Mouse (Mus musculus) cerebral cortex, adult 2 months (tissue): ENCODE results near the gene Retnla.

Experiments
- WGBS: fragments of 180-500 bp; shearing (Covaris S2); methylation state at CpG from one replicate; pipeline ENCODE4 v1.1.7; 2018; 5-methylcytosine and 5-hydroxymethylcytosine counted together

Gene Retnla

GRCm38 (mm10) chr16:48842266-48842665 is at the start of gene Retnla:
Gene Retnla, plus strand, starts transcription at chr16:48842551.
- 82% methylated on average over 3 of the region's 3 CpGs for WGBS

GRCm38 (mm10) chr16:48798285-48798684 is 44.1 kb upstream of the Retnla start:
- 48% methylated on average over 3 of the region's 3 CpGs for WGBS

DNA sequence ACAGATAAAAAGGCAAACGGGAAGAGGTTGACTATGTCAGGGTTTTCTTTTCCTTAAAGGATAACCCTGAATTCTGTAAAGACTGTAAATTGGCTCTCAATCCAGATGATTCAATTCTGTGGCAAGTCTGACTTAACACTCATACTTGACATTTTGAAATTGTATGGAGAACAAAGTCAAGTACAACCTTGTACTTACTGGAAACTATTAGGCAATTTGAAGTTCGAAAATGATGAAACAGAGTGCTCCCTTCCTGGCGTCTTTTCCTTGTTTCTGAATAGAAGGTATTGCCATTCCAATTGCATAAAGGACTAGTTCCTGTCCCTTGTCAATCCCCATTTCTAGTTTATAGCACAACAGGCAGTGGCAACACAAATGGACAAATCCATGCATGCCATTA is 42.9 kb upstream of the Retnla start:
- 76% methylated on average over 3 of the region's 3 CpGs for WGBS

- 83% methylated on average over 2 of the region's 2 CpGs for WGBS
Measured at GRCm38 (mm10) chr16:48800906-48801305, 41.4 kb upstream of the Retnla start.

GRCm38 (mm10) chr16:48805412-48805811 is 36.9 kb upstream of the Retnla start:
- WGBS, result 46% methylated on average over 1 of the region's 1 CpGs

GRCm38 (mm10) chr16:48806521-48806920 is 35.8 kb upstream of the Retnla start:
- 88% methylated on average over 1 of the region's 1 CpGs for WGBS

DNA sequence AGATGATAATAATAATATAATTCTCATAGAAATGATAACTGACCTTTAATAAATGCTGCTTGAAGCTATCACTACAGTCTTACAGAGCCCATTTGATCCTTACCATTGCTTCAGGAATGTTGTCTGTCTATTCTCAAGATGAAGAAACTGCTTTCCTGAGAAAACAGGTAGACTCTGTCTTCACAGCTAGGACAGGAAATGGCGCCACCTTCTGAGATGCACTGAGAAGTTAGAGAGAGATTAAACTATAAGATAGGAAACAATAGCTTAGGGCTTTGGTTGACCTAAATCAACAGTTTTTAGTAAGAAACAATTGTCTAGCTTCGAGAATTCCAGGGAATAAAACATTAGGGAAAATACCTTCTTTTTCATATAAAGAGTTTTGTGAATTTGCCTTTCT is 33.0 kb upstream of the Retnla start:
- WGBS, result 71% methylated on average over 2 of the region's 2 CpGs

GRCm38 (mm10) chr16:48811881-48812436 is 30.4 kb upstream of the Retnla start:
- WGBS, result 83% methylated on average over 7 of the region's 7 CpGs

GRCm38 (mm10) chr16:48816695-48817094 is 25.7 kb upstream of the Retnla start, which contains the start of gene Retnlb:
Gene Retnlb, plus strand, starts transcription at chr16:48816856.
- WGBS, result 95% methylated on average over 2 of the region's 2 CpGs

GRCm38 (mm10) chr16:48818524-48818923 is 23.8 kb upstream of the Retnla start:
- WGBS, result 91% methylated on average over 6 of the region's 6 CpGs

DNA sequence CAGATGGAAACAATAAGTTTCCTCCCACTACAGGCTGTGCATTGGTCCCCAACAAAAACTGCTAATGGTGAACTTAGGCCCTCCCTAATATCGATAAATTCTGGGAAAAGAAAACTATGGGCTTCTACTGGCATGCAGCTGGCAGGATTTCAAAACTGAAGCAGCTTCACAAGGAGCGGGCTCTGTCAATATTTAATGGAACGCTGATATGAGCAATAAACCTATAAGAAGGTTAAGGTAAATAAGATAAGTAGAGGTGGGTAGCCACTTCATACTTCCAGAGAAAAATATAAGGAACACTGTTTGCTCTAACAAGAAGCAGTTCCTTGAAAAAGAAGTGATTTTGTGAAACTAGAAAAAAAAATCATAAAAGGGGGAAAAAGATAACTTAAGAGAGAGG is 15.9 kb upstream of the Retnla start:
- 88% methylated on average over 3 of the region's 3 CpGs for WGBS

DNA sequence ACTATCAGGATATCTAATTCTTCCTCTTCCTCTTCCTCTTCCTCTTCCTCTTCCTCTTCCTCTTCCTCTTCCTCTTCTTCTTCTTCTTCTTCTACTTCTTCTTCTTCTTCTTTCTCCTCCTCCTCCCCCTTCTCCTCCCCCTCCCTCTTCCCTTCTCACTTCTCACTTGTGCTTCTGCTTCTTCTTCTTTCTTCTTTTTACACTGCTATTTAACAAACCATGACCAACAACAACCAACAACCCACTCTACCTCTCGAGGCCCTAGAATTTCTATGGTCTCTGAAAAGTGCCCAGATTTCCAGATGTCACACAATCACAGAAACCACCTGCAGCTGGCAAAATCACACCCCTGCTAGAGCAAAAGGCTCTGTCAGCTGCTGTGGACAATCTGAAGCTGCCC is 14.7 kb upstream of the Retnla start:
- 64% methylated on average over 1 of the region's 1 CpGs for WGBS

- 79% methylated on average over 4 of the region's 4 CpGs for WGBS
Measured at GRCm38 (mm10) chr16:48829060-48829459, 13.3 kb upstream of the Retnla start.

GRCm38 (mm10) chr16:48832055-48832454 is 10.3 kb upstream of the Retnla start:
- 76% methylated on average over 8 of the region's 8 CpGs for WGBS

- 76% methylated on average over 1 of the region's 1 CpGs for WGBS
Measured at GRCm38 (mm10) chr16:48833626-48834025, 8.7 kb upstream of the Retnla start.

- WGBS, result 84% methylated on average over 4 of the region's 4 CpGs
Measured at GRCm38 (mm10) chr16:48843671-48844386, 1.5 kb downstream of the Retnla start.

DNA sequence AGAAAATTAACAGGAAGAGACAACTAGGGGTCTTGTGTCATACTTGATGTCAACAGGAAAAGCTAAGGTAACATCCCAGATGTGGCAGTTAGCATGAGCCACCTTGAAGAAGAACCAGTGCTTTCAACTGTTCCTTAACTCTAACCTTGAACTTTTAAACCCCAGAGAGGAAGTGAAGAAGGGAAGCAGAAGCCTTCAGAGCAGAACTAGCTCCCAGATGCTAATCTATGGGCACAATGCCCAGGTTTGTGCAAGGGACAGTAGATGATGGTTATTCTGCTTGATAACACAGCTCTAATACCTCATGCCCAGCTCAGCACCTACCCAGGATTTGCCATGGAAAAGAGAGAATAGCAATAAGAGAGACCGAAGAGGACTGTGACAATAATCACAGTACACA is 22.7 kb downstream of the Retnla start:
- 97% methylated on average over 1 of the region's 1 CpGs for WGBS

GRCm38 (mm10) chr16:48867690-48868089 is 25.3 kb downstream of the Retnla start:
- WGBS, result 66% methylated on average over 2 of the region's 2 CpGs

DNA sequence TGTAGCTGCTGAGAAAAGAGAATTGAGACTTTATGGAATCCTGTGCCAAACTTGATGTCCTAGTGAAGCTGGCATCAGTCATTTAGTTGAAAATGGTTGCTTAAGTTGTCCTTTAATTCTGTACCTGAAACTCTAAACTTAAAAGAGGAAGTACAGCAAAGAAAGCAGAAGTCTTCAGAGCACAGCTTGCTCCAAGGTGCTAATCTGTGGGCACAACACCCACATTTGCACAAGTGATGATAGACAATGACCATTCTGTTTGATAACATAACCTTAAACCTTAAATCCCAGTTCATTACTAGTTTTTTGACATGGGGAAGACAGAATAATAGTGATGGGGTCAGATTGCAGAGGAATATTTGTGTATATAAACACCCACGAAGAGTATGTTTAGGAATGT is 26.3 kb downstream of the Retnla start:
- WGBS, result 85% methylated on average over 1 of the region's 1 CpGs

- WGBS, result 78% methylated on average over 3 of the region's 3 CpGs
Measured at GRCm38 (mm10) chr16:48869671-48870070, 27.3 kb downstream of the Retnla start.

DNA sequence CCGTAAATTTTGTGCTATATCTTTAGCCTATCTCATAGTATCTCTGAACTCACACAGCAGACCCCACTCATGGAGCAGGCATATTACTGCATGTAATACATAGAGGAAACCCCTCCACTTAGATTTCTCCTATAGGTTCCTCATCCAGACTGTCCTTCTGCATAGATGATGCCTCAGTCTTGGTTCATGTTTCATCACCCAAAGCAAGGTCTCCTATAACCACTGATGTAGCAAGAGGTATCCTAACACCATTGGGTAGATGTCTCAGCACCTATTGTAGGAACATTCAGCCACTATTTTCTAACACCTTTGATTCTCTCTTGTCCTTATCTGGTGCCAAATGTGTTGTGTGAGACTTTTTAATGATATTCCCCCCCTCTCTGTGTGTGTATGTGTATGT is 29.4 kb downstream of the Retnla start:
- WGBS, result 100% methylated on average over 1 of the region's 1 CpGs

DNA sequence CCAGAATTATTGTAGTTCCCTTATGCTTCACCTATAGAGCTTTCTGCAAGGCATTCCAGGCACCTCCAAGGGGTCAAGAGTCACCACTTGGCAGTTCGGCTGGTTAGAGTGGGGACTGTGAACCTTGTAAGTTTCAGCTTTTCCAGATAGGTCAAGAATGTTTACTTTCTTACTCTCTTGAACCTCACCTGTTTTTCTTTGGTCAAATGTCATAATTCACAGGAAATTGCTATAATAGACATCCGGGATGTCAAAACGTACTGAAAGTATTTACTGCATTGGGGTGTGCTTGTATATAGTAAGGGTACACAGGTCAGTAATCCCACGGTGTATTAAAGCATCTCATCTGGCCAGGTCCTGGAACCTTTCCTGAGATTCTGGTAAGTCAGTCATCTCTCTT is 30.0 kb downstream of the Retnla start, which contains the start of gene Retnlg:
TSS of gene Retnlg (plus strand) at position 301 of the 400 bp plus-strand sequence.
- WGBS, result 83% methylated on average over 4 of the region's 4 CpGs

DNA sequence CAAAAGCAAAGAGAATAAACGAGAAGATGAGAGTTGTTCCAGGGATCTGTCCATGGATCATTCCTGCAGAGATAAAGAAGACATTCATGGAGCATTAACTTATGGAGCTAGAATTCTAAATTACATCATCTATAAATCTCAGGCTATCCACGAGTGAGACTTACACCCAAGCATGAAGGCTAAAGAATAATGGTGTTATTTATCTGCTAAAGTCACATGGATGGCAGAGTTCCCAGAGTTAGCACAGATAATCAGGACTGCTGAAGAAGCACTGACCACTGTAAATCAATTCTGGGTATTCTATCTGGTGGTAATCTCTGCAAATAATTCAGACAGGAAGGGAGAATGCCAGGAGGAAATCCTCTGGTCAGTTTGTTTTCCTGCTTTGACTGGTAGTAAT is 48.4 kb downstream of the Retnla start:
- 46% methylated on average over 2 of the region's 2 CpGs for WGBS
